Mouse (Mus musculus) stomach, postnatal 0 days (tissue): ENCODE measurements around the gene Mettl3.

Experiments used
- CTCF ChIP-seq: IDR thresholded peaks from 2 replicates; pipeline ENCODE4 v1.5.1; 2016; ENCODE audit warnings: antibody characterized with exemption, low read depth, mild to moderate bottlenecking, moderate library complexity
- EP300 ChIP-seq: optimal IDR thresholded peaks from 2 replicates; pipeline ENCODE3; 2016; ENCODE audit warnings: antibody characterized with exemption

GRCm38 (mm10) chr14:52327910-52328812 is 23.2 kb upstream of the Mettl3 start, which contains the start of gene Sall2:
- no peak for TF ChIP-seq EP300
- no peak for TF ChIP-seq CTCF
